Mouse (Mus musculus): ENCODE measurements around the gene Arhgap30. TPM values are rescaled to one million over a fixed set of nuclear protein-coding genes. Genes with fewer than 3 reads are reported as not detected.

The Arhgap30 gene
- polyA plus RNA-seq, 1 experiment from 2014 or later = 0.95 TPM

- H3K27ac ChIP-seq = peak overlapping the region; percentile 80
- no peaks in the 10 kb centered on the region for H3K27me3 ChIP-seq (ENCODE audit: insufficient read depth, poor library complexity, severe bottlenecking)
- peaks cover 6% of the 10 kb centered on the region for H3K9me3 ChIP-seq
- 39% methylated on average over 7 of the region's 7 CpGs for WGBS
- no peak for DNase-seq (ENCODE audit: low spot score)
- H3K4me1 ChIP-seq = peaks cover 51% of the 10 kb centered on the region
- peak overlapping the region; percentile 31; the same call in 1 of the 2 replicates for H3K4me3 ChIP-seq
- peaks cover 8% of the 10 kb centered on the region; the same call in 1 of the 2 replicates for H3K36me3 ChIP-seq
These were observed 53.0 kb downstream of the Arhgap30 start for GRCm38 (mm10) chr1:171441466-171442412.

- Histone ChIP-seq H3K27ac (peak overlapping the region; percentile 80), H3K9me3 (peaks cover 6% of the 10 kb centered on the region), H3K36me3 (peaks cover 8% of the 10 kb centered on the region; the same call in 1 of the 2 replicates), H3K4me1 (peaks cover 53% of the 10 kb centered on the region), H3K4me3 (peak overlapping the region; percentile 31; the same call in 1 of the 2 replicates), H3K27me3 (ENCODE audit: insufficient read depth, poor library complexity, severe bottlenecking) (no peaks in the 10 kb centered on the region)
- WGBS = 45% methylated on average over 8 of the region's 8 CpGs
- no peak for DNase-seq (ENCODE audit: low spot score)
These were observed 53.6 kb downstream of the Arhgap30 start for GRCm38 (mm10) chr1:171442413-171442760.

- H3K27ac ChIP-seq = no peak overlapping the region
- DNase-seq (ENCODE audit: low spot score) = no peak
- no peaks in the 10 kb centered on the region for H3K27me3 ChIP-seq (ENCODE audit: insufficient read depth, poor library complexity, severe bottlenecking)
- peaks cover 43% of the 10 kb centered on the region for H3K4me1 ChIP-seq
- H3K36me3 ChIP-seq = peaks cover 8% of the 10 kb centered on the region; the same call in 1 of the 2 replicates
- H3K4me3 ChIP-seq = no peak overlapping the region
- WGBS = 83% methylated on average over 5 of the region's 5 CpGs
- H3K9me3 ChIP-seq = peaks cover 6% of the 10 kb centered on the region
These were observed 56.3 kb downstream of the Arhgap30 start for GRCm38 (mm10) chr1:171445050-171445449.

GRCm38 (mm10) chr1:171446854-171447253 is 58.1 kb downstream of the Arhgap30 start:
- Histone ChIP-seq H3K36me3 (peaks cover 8% of the 10 kb centered on the region; the same call in 1 of the 2 replicates), H3K4me3 (peak overlapping the region; percentile 22; the same call in 1 of the 2 replicates), H3K4me1 (peaks cover 30% of the 10 kb centered on the region), H3K27ac (peak overlapping the region; percentile 83), H3K9me3 (peaks cover 6% of the 10 kb centered on the region), H3K27me3 (ENCODE audit: insufficient read depth, poor library complexity, severe bottlenecking) (no peaks in the 10 kb centered on the region)
- 35% methylated on average over 7 of the region's 7 CpGs for WGBS
- DNase-seq (ENCODE audit: low spot score) = no peak

- Histone ChIP-seq H3K36me3 (peaks cover 8% of the 10 kb centered on the region; the same call in 1 of the 2 replicates), H3K27me3 (ENCODE audit: insufficient read depth, poor library complexity, severe bottlenecking) (no peaks in the 10 kb centered on the region), H3K9me3 (peaks cover 6% of the 10 kb centered on the region), H3K4me3 (no peak overlapping the region), H3K27ac (peak overlapping the region; percentile 83), H3K4me1 (peaks cover 24% of the 10 kb centered on the region)
- 35% methylated on average over 10 of the region's 10 CpGs for WGBS
- DNase-seq (ENCODE audit: low spot score) = no peak
These were observed 58.9 kb downstream of the Arhgap30 start for GRCm38 (mm10) chr1:171447692-171448091.

GRCm38 (mm10) chr1:171450062-171450461 is 61.3 kb downstream of the Arhgap30 start:
- DNase-seq (ENCODE audit: low spot score) = no peak
- no peaks in the 10 kb centered on the region for H3K9me3 ChIP-seq
- 75% methylated on average over 11 of the region's 11 CpGs for WGBS
- H3K27me3 ChIP-seq (ENCODE audit: insufficient read depth, poor library complexity, severe bottlenecking) = no peaks in the 10 kb centered on the region
- H3K36me3 ChIP-seq = 0 out of 2 replicates have a peak, but pooled peaks cover 4% of the 10 kb centered on the region
- no peak overlapping the region for H3K4me3 ChIP-seq
- H3K4me1 ChIP-seq = peaks cover 24% of the 10 kb centered on the region
- H3K27ac ChIP-seq = no peak overlapping the region

- no peaks in the 10 kb centered on the region for H3K27me3 ChIP-seq (ENCODE audit: insufficient read depth, poor library complexity, severe bottlenecking)
- WGBS = 79% methylated on average over 10 of the region's 10 CpGs
- no peak for DNase-seq (ENCODE audit: low spot score)
These were observed 62.2 kb downstream of the Arhgap30 start for GRCm38 (mm10) chr1:171451001-171451400.

GRCm38 (mm10) chr1:171452522-171452921 is 63.8 kb downstream of the Arhgap30 start:
- 67% methylated on average over 5 of the region's 5 CpGs for WGBS
- H3K27me3 ChIP-seq (ENCODE audit: insufficient read depth, poor library complexity, severe bottlenecking) = no peaks in the 10 kb centered on the region
- DNase-seq (ENCODE audit: low spot score) = no peak
- H3K36me3 ChIP-seq = no peaks in the 10 kb centered on the region
- H3K4me3 ChIP-seq = no peak overlapping the region
- H3K27ac ChIP-seq = no peak overlapping the region
- H3K9me3 ChIP-seq = no peaks in the 10 kb centered on the region
- H3K4me1 ChIP-seq = peaks cover 11% of the 10 kb centered on the region

More at GRCm38 (mm10) chr1:171451001-171451400, 62.2 kb downstream of the Arhgap30 start:
- Histone ChIP-seq H3K36me3 (0 out of 2 replicates have a peak, but pooled peaks cover 3% of the 10 kb centered on the region), H3K4me3 (no peak overlapping the region), H3K4me1 (peaks cover 24% of the 10 kb centered on the region), H3K9me3 (no peaks in the 10 kb centered on the region), H3K27ac (no peak overlapping the region)

- 81% methylated on average over 5 of the region's 5 CpGs for WGBS
- DNase-seq (ENCODE audit: low spot score) = no peak
- H3K4me3 ChIP-seq = no peak overlapping the region
These were observed 64.2 kb downstream of the Arhgap30 start for GRCm38 (mm10) chr1:171452923-171453322.

GRCm38 (mm10) chr1:171454926-171455325 is 66.2 kb downstream of the Arhgap30 start:
- no peaks in the 10 kb centered on the region for H3K36me3 ChIP-seq
- no peak overlapping the region for H3K27ac ChIP-seq
- H3K27me3 ChIP-seq (ENCODE audit: insufficient read depth, poor library complexity, severe bottlenecking) = no peaks in the 10 kb centered on the region
- no peaks in the 10 kb centered on the region for H3K9me3 ChIP-seq
- no peak for DNase-seq (ENCODE audit: low spot score)
- H3K4me1 ChIP-seq = peaks cover 13% of the 10 kb centered on the region
- no peak overlapping the region for H3K4me3 ChIP-seq
- WGBS = 77% methylated on average over 6 of the region's 6 CpGs

More at GRCm38 (mm10) chr1:171452923-171453322, 64.2 kb downstream of the Arhgap30 start:
- Histone ChIP-seq H3K27ac (no peak overlapping the region), H3K27me3 (ENCODE audit: insufficient read depth, poor library complexity, severe bottlenecking) (no peaks in the 10 kb centered on the region), H3K4me1 (peaks cover 7% of the 10 kb centered on the region), H3K9me3 (no peaks in the 10 kb centered on the region), H3K36me3 (no peaks in the 10 kb centered on the region)

GRCm38 (mm10) chr1:171457568-171457967 is 68.8 kb downstream of the Arhgap30 start:
- Histone ChIP-seq H3K27ac (no peak overlapping the region), H3K36me3 (peaks cover 24% of the 10 kb centered on the region), H3K4me1 (peaks cover 10% of the 10 kb centered on the region), H3K9me3 (no peaks in the 10 kb centered on the region), H3K4me3 (no peak overlapping the region), H3K27me3 (ENCODE audit: insufficient read depth, poor library complexity, severe bottlenecking) (no peaks in the 10 kb centered on the region)
- no peak for DNase-seq (ENCODE audit: low spot score)
- 95% methylated on average over 1 of the region's 1 CpGs for WGBS

GRCm38 (mm10) chr1:171459791-171460190 is 71.0 kb downstream of the Arhgap30 start:
- no peak for DNase-seq (ENCODE audit: low spot score)
- H3K4me3 ChIP-seq = no peak overlapping the region
- H3K9me3 ChIP-seq = no peaks in the 10 kb centered on the region
- no peaks in the 10 kb centered on the region for H3K27me3 ChIP-seq (ENCODE audit: insufficient read depth, poor library complexity, severe bottlenecking)
- 73% methylated on average over 5 of the region's 5 CpGs for WGBS
- H3K4me1 ChIP-seq = peaks cover 10% of the 10 kb centered on the region
- H3K36me3 ChIP-seq = peaks cover 40% of the 10 kb centered on the region
- H3K27ac ChIP-seq = no peak overlapping the region
